Mouse (Mus musculus) 416B (cell line): Measurements from ENCODE around the gene Nelfe.
"Not testable (repeated sequence)": the region's sequence is repeated elsewhere in the genome, so short reads cannot be mapped to it uniquely, and the experiment has no call there.

Experiments
- DNase-seq: peaks from one replicate; pipeline ENCODE4 v3.0.0; 2011; ENCODE audit warnings: low read depth

The Nelfe gene

DNA sequence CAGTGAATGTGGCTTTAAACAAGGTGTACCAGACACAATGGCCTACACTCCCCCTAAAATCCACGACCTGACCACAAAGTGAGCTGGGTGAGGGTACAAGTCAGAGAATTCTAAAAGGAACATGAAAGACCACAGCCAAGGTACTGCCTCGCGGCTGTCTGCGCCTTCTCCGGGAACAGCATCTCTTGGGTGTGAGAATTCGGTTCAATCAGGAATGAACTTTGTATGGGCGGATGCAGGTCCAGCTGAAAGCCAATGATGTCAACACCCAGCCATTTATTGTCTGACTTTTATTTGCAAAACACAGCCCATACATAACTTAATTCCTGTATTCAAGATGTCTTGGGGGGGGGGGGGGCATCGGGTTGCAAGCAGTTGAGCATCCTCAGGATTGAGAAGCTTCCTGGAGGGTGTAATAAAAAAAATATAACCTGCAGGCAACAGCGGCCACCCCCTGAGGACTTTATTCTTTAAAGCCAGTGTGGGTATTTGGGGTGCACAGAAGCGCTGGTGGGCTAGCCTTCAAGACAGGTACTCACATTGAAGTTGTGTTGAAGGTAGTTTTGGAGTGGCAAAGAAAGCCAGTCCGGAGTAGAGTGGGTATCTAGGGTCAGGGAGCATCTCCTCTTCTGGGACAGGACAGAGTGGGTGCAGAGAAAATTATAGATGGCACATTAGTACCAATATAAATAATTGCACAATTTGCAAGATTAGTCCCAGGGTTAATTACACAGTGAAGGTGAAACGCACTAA, 43.1 kb downstream of the Nelfe start:
- DNase-seq: no peak

DNA sequence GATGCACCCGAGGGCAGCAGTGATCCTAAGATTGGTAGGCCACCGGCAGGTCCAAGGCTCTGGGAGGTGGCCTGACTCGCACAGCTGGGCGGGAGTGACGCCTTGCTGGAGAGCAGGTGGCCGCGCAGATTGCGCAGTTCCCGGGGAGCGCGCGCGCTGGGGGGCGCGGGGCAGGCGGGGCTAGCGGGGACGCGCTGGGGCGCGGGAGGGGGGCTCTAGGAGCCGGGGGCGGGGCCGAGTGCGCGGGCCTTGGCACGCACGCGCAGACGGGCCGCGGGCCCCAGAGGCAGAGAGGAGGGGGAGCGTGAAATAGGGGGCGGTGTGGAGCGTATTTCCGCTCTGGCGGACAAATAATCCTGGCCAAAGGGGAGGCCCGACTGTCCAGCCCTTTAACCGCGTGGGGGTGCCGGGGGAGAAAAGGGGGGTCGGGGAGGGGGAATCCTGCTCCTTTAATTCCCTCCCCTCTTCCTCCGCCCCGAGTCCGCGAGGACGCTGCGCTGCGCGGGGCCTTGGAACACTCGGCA, 43.9 kb downstream of the Nelfe start:
- peak; percentile 96 for DNase-seq

GRCm38 (mm10) chr17:34894801-34895530, 44.8 kb downstream of the Nelfe start:
- DNase-seq: peak; percentile 38

DNA sequence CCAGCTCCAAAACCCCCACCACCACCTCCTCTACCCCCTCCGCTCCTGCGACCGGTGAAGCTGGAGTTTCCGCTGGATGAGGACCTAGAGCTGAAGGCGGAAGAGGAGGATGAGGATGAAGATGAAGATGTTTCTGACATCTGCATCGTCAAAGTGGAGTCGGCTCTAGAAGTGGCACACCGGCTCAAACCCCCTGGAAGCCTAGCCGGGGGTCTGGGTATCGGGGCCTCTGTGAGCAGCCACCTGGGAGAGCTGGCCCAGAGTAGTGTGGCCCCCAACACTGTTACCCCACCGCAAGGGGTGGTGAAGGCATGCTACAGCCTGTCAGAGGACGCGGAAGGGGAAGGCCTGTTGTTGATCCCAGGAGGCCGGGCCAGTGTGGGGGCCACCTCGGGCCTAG, 45.5 kb downstream of the Nelfe start:
- DNase-seq: no peak

DNA sequence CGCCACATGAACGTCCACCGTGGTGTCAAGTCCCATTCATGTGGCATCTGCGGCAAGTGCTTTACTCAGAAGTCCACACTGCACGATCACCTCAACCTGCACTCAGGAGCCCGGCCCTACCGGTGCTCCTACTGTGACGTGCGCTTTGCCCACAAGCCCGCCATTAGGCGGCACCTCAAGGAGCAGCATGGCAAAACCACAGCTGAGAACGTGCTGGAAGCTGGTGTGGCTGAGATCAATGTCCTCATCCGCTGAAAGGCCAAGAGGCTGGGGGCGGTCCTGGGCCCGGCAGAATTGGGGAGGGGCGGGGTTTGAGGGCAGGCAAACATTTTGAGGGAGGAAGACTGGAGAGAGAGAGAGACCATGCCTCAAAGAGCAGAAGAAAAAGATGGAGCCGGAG, 46.2 kb downstream of the Nelfe start:
- peak; percentile 71 for DNase-seq

DNA sequence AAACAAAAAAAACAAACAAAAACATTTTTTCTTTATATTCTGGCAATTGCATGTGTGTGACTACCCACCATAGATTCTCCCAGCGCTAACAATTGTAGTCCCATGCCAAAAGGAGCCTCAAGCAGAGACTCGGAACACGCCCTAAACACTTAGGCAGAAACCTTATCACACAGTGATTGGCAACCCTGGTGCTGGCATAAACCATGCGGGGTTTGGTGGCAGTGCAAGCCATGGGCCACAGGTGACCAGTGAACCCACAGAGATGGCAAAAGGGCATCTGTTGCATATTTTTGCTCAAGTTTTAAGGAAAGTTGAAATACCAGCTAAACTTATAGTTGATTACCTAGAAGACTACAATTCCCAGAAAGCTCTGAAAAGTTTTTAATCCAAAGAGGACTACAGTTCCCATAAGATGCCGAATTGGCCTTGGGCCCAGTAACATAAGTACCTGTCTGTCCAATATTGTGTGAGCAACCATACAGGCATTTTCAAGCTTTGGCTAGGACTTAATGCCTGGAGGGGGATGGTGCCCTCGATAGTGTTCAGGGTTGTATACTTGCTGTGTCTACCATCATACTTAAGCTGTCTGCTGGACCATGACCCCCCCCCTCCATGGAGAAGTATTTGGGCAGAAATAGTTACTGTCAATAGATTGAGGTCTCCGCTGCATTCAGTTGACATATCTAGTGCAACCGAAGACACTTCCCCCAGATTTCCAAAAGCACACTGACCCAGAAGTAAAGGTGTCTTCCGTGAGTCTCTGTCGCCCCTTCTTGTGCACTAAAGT, 47.4 kb downstream of the Nelfe start:
- peak; percentile 72 for DNase-seq

DNA sequence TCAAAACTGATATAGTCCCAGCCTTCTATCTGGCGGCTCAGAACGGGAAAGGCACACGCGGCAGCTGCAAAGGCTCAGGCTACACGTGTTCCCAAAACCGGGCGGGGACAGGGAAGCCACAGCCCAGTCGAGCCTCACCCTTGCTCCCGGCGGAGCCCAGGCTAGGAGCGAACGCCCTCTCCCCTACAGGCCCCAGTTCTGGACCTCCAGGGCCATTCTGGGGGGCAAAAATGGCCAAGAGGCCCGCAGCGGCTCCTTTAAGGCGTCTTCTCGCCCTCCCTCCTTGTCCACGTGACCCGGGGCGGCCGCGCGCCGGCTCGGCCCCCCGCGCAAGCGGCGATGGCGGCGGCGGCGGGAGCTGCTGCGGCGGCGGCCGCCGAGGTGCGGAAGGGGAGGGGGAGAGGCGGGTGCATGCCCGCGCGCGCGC, 48.0 kb downstream of the Nelfe start, which contains the start of the genes C2 and Ehmt2:
C2 (minus strand) TSS at position 106 of the 427 bp plus-strand sequence.
Ehmt2 (plus strand) TSS at position 310 of the 427 bp plus-strand sequence.
- DNase-seq: peak; percentile 80

DNA sequence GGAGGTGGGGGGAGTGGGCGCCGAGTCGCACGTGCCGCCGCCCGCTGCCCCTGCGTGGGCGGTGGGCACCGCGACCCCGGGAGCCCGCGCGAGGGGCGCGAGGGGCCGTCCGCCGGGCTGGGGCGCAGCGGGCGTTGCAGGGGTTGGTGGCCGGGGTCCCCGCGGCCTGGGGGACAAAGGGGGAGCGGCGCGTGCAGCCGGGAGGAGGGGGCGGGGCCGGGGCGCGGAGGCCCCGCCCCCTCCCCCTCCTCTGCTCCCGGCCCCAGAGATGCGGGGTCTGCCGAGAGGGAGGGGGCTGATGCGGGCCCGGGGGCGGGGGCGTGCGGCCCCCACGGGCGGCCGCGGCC, 48.5 kb downstream of the Nelfe start:
- DNase-seq: no peak

GRCm38 (mm10) chr17:34899053-34899889, 49.1 kb downstream of the Nelfe start:
- peak; percentile 68 for DNase-seq

- peak; percentile 79 for DNase-seq
These were observed 49.7 kb downstream of the Nelfe start for GRCm38 (mm10) chr17:34899890-34900243.

DNA sequence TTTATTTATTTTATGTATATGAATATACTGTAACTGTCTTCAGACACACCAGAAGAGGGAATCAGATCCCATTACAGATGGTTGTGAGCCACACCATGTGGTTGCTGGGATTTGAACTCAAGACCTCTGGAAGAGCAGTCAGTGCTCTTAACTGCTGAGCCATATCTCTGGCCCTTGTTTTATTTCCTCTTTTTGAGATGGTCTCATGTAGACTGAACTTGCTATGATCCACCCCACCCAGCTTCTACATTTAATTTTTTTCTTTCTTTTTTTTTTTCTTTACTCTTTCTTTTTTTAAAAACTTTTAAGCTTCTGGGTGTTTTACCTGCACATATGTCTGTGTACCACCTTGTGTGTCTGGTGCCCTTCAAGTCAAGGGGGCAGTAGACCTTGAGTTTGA, 50.6 kb downstream of the Nelfe start:
- DNase-seq: peak; percentile 23

DNA sequence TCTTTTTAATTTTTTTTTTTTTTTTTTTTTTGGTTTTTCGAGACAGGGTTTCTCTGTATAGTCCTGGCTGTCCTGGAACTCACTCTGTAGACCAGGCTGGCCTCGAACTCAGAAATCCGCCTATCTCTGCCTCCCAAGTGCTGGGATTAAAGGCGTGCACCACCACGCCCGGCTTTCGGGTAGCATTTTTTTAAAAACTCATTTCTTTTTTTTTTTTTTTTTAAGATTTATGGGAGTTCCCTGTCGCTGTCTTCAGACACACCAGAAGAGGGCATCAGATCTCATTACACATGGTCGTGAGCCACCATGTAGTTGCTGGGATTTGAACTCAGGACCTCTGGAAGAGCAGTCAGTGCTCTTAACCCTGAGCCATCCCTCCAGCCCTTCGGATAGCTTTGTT, 51.8 kb downstream of the Nelfe start:
- DNase-seq: not testable (repeated sequence)

- no peak for DNase-seq
These were observed 52.7 kb downstream of the Nelfe start for GRCm38 (mm10) chr17:34902895-34903294.
